Mouse (Mus musculus): ENCODE results near the gene Myzap. TPM values are rescaled to one million over a fixed set of nuclear protein-coding genes. Genes with fewer than 3 reads are reported as not detected.

Gene Myzap
- polyA plus RNA-seq (2015; fragmentation: Nextera tagmentation; extraction: Ambion mirVana), result 2.3 and 2.5 TPM in 2 replicates

GRCm38 (mm10) chr9:71591938-71592548 lies at the start of gene Myzap:
Myzap (minus strand) TSS chr9:71592360.
- Histone ChIP-seq H3K27me3 (no peaks in the 10 kb centered on the region), H3K4me2 (peak within 1 kb of the TSS; percentile 90), H3K4me1 (replicated peaks) (peaks cover 13% of the 10 kb centered on the region), H3K36me3 (no peaks in the 10 kb centered on the region), H3K9me3 (no peaks in the 10 kb centered on the region), H3K9ac (peak within 1 kb of the TSS; percentile 62), H3K4me3 (peak within 1 kb of the TSS; percentile 59), H3K27ac (replicated peaks) (no peak within 1 kb of the TSS)
- 1% methylated on average over 29 of the region's 29 CpGs for WGBS
- peak; percentile 87 for ATAC-seq (ENCODE audit: low FRiP score, low read depth)

- no peaks in the 10 kb centered on the region for H3K36me3 ChIP-seq
- ATAC-seq (ENCODE audit: low FRiP score, low read depth), result no peak
- H3K9ac ChIP-seq, result no peak overlapping the region
- no peak overlapping the region for H3K4me3 ChIP-seq
- no peaks in the 10 kb centered on the region for H3K9me3 ChIP-seq
- no peak overlapping the region for H3K4me2 ChIP-seq
- no peak overlapping the region for H3K27ac ChIP-seq (replicated peaks)
- no peaks in the 10 kb centered on the region for H3K27me3 ChIP-seq
- peaks cover 9% of the 10 kb centered on the region for H3K4me1 ChIP-seq (replicated peaks)
- WGBS, result 68% methylated on average over 4 of the region's 4 CpGs
These were observed 48.3 kb upstream of the Myzap start for GRCm38 (mm10) chr9:71640361-71640927.

GRCm38 (mm10) chr9:71638198-71638597 lies 46.0 kb upstream of the Myzap start:
- ATAC-seq (ENCODE audit: low FRiP score, low read depth), result no peak

GRCm38 (mm10) chr9:71636854-71637253 lies 44.7 kb upstream of the Myzap start:
- H3K9me3 ChIP-seq, result no peaks in the 10 kb centered on the region
- H3K27me3 ChIP-seq, result no peaks in the 10 kb centered on the region
- no peaks in the 10 kb centered on the region for H3K36me3 ChIP-seq
- H3K9ac ChIP-seq, result no peak overlapping the region
- no peak for ATAC-seq (ENCODE audit: low FRiP score, low read depth)
- peaks cover 9% of the 10 kb centered on the region for H3K4me1 ChIP-seq (replicated peaks)
- H3K27ac ChIP-seq (replicated peaks), result 0 out of 2 replicates have a peak overlapping the region, but pooled peaks have one; percentile 28
- 70% methylated on average over 1 of the region's 1 CpGs for WGBS
- no peak overlapping the region for H3K4me2 ChIP-seq
- H3K4me3 ChIP-seq, result no peak overlapping the region

More at GRCm38 (mm10) chr9:71638198-71638597, 46.0 kb upstream of the Myzap start:
- H3K27me3 ChIP-seq, result no peaks in the 10 kb centered on the region
- no peak overlapping the region for H3K9ac ChIP-seq
- no peak overlapping the region for H3K27ac ChIP-seq (replicated peaks)
- H3K4me2 ChIP-seq, result no peak overlapping the region
- H3K4me1 ChIP-seq (replicated peaks), result peaks cover 9% of the 10 kb centered on the region
- no peaks in the 10 kb centered on the region for H3K36me3 ChIP-seq
- no peak overlapping the region for H3K4me3 ChIP-seq
- no peaks in the 10 kb centered on the region for H3K9me3 ChIP-seq
- 63% methylated on average over 11 of the region's 11 CpGs for WGBS

GRCm38 (mm10) chr9:71635627-71636026 lies 43.5 kb upstream of the Myzap start:
- no peaks in the 10 kb centered on the region for H3K9me3 ChIP-seq
- no peak for ATAC-seq (ENCODE audit: low FRiP score, low read depth)
- no peak overlapping the region for H3K9ac ChIP-seq
- no peak overlapping the region for H3K4me3 ChIP-seq
- no peaks in the 10 kb centered on the region for H3K27me3 ChIP-seq
- no peak overlapping the region for H3K4me2 ChIP-seq
- WGBS, result 57% methylated on average over 1 of the region's 1 CpGs
- H3K36me3 ChIP-seq, result no peaks in the 10 kb centered on the region
- peaks cover 9% of the 10 kb centered on the region for H3K4me1 ChIP-seq (replicated peaks)
- 0 out of 2 replicates have a peak overlapping the region, but pooled peaks have one; percentile 28 for H3K27ac ChIP-seq (replicated peaks)

- no peak overlapping the region for H3K4me2 ChIP-seq
- no peak overlapping the region for H3K9ac ChIP-seq
- H3K27me3 ChIP-seq, result no peaks in the 10 kb centered on the region
- WGBS, result 91% methylated on average over 2 of the region's 2 CpGs
- no peak overlapping the region for H3K27ac ChIP-seq (replicated peaks)
- no peaks in the 10 kb centered on the region for H3K9me3 ChIP-seq
- peaks cover 9% of the 10 kb centered on the region for H3K4me1 ChIP-seq (replicated peaks)
- ATAC-seq (ENCODE audit: low FRiP score, low read depth), result no peak
- no peak overlapping the region for H3K4me3 ChIP-seq
- H3K36me3 ChIP-seq, result no peaks in the 10 kb centered on the region
These were observed 42.8 kb upstream of the Myzap start for GRCm38 (mm10) chr9:71634916-71635315.

GRCm38 (mm10) chr9:71628921-71629320 lies 36.8 kb upstream of the Myzap start:
- H3K9me3 ChIP-seq, result no peaks in the 10 kb centered on the region
- no peaks in the 10 kb centered on the region for H3K4me1 ChIP-seq (replicated peaks)
- no peak overlapping the region for H3K4me3 ChIP-seq
- H3K27ac ChIP-seq (replicated peaks), result no peak overlapping the region
- no peak overlapping the region for H3K4me2 ChIP-seq
- ATAC-seq (ENCODE audit: low FRiP score, low read depth), result no peak
- H3K27me3 ChIP-seq, result no peaks in the 10 kb centered on the region
- H3K36me3 ChIP-seq, result no peaks in the 10 kb centered on the region
- no peak overlapping the region for H3K9ac ChIP-seq
- 44% methylated on average over 6 of the region's 6 CpGs for WGBS

GRCm38 (mm10) chr9:71628286-71628685 lies 36.1 kb upstream of the Myzap start:
- no peak overlapping the region for H3K27ac ChIP-seq (replicated peaks)
- H3K36me3 ChIP-seq, result no peaks in the 10 kb centered on the region
- ATAC-seq (ENCODE audit: low FRiP score, low read depth), result no peak
- WGBS, result 69% methylated on average over 6 of the region's 6 CpGs
- no peak overlapping the region for H3K4me3 ChIP-seq
- no peaks in the 10 kb centered on the region for H3K4me1 ChIP-seq (replicated peaks)
- no peak overlapping the region for H3K9ac ChIP-seq
- no peaks in the 10 kb centered on the region for H3K9me3 ChIP-seq
- H3K27me3 ChIP-seq, result no peaks in the 10 kb centered on the region
- no peak overlapping the region for H3K4me2 ChIP-seq

- Histone ChIP-seq H3K4me2 (no peak overlapping the region), H3K27me3 (no peaks in the 10 kb centered on the region), H3K4me1 (replicated peaks) (no peaks in the 10 kb centered on the region), H3K9me3 (no peaks in the 10 kb centered on the region), H3K36me3 (no peaks in the 10 kb centered on the region), H3K4me3 (no peak overlapping the region), H3K9ac (no peak overlapping the region), H3K27ac (replicated peaks) (no peak overlapping the region)
- 87% methylated on average over 6 of the region's 6 CpGs for WGBS
- ATAC-seq (ENCODE audit: low FRiP score, low read depth), result no peak
These were observed 33.8 kb upstream of the Myzap start for GRCm38 (mm10) chr9:71625961-71626360.

- 52% methylated on average over 10 of the region's 10 CpGs for WGBS
- ATAC-seq (ENCODE audit: low FRiP score, low read depth), result no peak
- no peak overlapping the region for H3K27ac ChIP-seq (replicated peaks)
- H3K27me3 ChIP-seq, result no peaks in the 10 kb centered on the region
- H3K4me1 ChIP-seq (replicated peaks), result no peaks in the 10 kb centered on the region
- no peak overlapping the region for H3K4me3 ChIP-seq
- no peak overlapping the region for H3K4me2 ChIP-seq
- no peaks in the 10 kb centered on the region for H3K36me3 ChIP-seq
- H3K9ac ChIP-seq, result no peak overlapping the region
- no peaks in the 10 kb centered on the region for H3K9me3 ChIP-seq
These were observed 32.8 kb upstream of the Myzap start for GRCm38 (mm10) chr9:71624793-71625495.

GRCm38 (mm10) chr9:71623871-71624569 lies 31.9 kb upstream of the Myzap start:
- H3K27ac ChIP-seq (replicated peaks), result no peak overlapping the region
- H3K9me3 ChIP-seq, result no peaks in the 10 kb centered on the region
- H3K9ac ChIP-seq, result no peak overlapping the region
- H3K36me3 ChIP-seq, result no peaks in the 10 kb centered on the region
- H3K4me3 ChIP-seq, result no peak overlapping the region
- WGBS, result 39% methylated on average over 4 of the region's 4 CpGs
- H3K4me2 ChIP-seq, result no peak overlapping the region
- H3K27me3 ChIP-seq, result no peaks in the 10 kb centered on the region
- ATAC-seq (ENCODE audit: low FRiP score, low read depth), result peak; percentile 73; the same call in 1 of the 2 replicates
- H3K4me1 ChIP-seq (replicated peaks), result no peaks in the 10 kb centered on the region

GRCm38 (mm10) chr9:71622593-71622992 lies 30.4 kb upstream of the Myzap start:
- Histone ChIP-seq H3K27me3 (no peaks in the 10 kb centered on the region), H3K4me2 (no peak overlapping the region), H3K9me3 (no peaks in the 10 kb centered on the region), H3K4me1 (replicated peaks) (no peaks in the 10 kb centered on the region), H3K27ac (replicated peaks) (no peak overlapping the region), H3K9ac (no peak overlapping the region), H3K4me3 (no peak overlapping the region), H3K36me3 (no peaks in the 10 kb centered on the region)
- WGBS, result 67% methylated on average over 3 of the region's 3 CpGs
- ATAC-seq (ENCODE audit: low FRiP score, low read depth), result no peak
